Comparison of ENCODE assay signal across 15 mouse cellular contexts in genomic region chr16:35686491-35686890, GRCm38 (mm10).
DNase-seq lines count a peak whose midpoint lies in the region; ATAC-seq and TF ChIP-seq lines count a peak whose summit lies in the region.
"Had no signal": no experiment of that assay in that cellular context is flagged by ENCODE, and none has a peak within 500 bp of the region (broad histone marks: within the 10 kb centered on the region; RNA-seq: fewer than 3 reads in every experiment).

No protein-coding gene starts in this region.

- no peaks in the 10 kb centered on the region for H3K36me3 ChIP-seq in forebrain, postnatal 0 days (ENCODE audit: insufficient read depth)
- no peaks in the 10 kb centered on the region for H3K36me3 ChIP-seq in forebrain, embryonic 12.5 days (replicated peaks)
- H3K36me3 ChIP-seq in liver, embryonic 12.5 days = no peaks in the 10 kb centered on the region
- H3K36me3 ChIP-seq: heart, embryonic 15.5 days; hindbrain, embryonic 12.5 days; limb, embryonic 13.5 days had no signal

- H3K9ac ChIP-seq in forebrain, postnatal 0 days = no peak overlapping the region
- no peak overlapping the region for H3K9ac ChIP-seq in forebrain, embryonic 12.5 days
- H3K9ac ChIP-seq in liver, embryonic 12.5 days = no peak overlapping the region
- H3K9ac ChIP-seq: heart, embryonic 15.5 days; hindbrain, embryonic 12.5 days; limb, embryonic 13.5 days had no signal

- H3K27me3 ChIP-seq in forebrain, postnatal 0 days (ENCODE audit: insufficient read depth, low read length) = no peaks in the 10 kb centered on the region
- H3K27me3 ChIP-seq in forebrain, embryonic 12.5 days = no peaks in the 10 kb centered on the region
- peaks cover 11% of the 10 kb centered on the region for H3K27me3 ChIP-seq in liver, embryonic 12.5 days (replicated peaks)
- H3K27me3 ChIP-seq: heart, embryonic 15.5 days; hindbrain, embryonic 12.5 days; limb, embryonic 13.5 days had no signal

- WGBS in forebrain, postnatal 0 days = 41% methylated on average over 7 of the region's 7 CpGs
- 80% methylated on average over 7 of the region's 7 CpGs for WGBS in forebrain, embryonic 12.5 days
- 75% methylated on average over 7 of the region's 7 CpGs for whole genome bisulfite sequencing in liver, embryonic 12.5 days (ENCODE audit: insufficient replicate concordance)

- H3K9me3 ChIP-seq in forebrain, postnatal 0 days (ENCODE audit: low read length) = no peaks in the 10 kb centered on the region
- no peaks in the 10 kb centered on the region for H3K9me3 ChIP-seq in forebrain, embryonic 12.5 days
- H3K9me3 ChIP-seq in liver, embryonic 12.5 days (replicated peaks) = no peaks in the 10 kb centered on the region
- H3K9me3 ChIP-seq: heart, embryonic 15.5 days; hindbrain, embryonic 12.5 days; limb, embryonic 13.5 days had no signal

- no peak overlapping the region for H3K4me3 ChIP-seq in forebrain, postnatal 0 days (ENCODE audit: low read depth, low read length)
- H3K4me3 ChIP-seq in forebrain, embryonic 12.5 days (replicated peaks) = no peak overlapping the region
- H3K4me3 ChIP-seq in liver, embryonic 12.5 days = no peak overlapping the region
- H3K4me3 ChIP-seq: heart, embryonic 15.5 days; hindbrain, embryonic 12.5 days; limb, embryonic 13.5 days had no signal

- no peak for TF ChIP-seq POLR2A in brain, embryonic 14.5 days (IDR thresholded peaks at IDR 0.05; ENCODE audit: borderline replicate concordance, extremely low read depth, insufficient read depth, insufficient read length, poor library complexity, severe bottlenecking)

- H3K4me2 ChIP-seq in forebrain, postnatal 0 days (ENCODE audit: low read depth) = no peak overlapping the region
- H3K4me2 ChIP-seq in forebrain, embryonic 12.5 days = no peak overlapping the region
- no peak overlapping the region for H3K4me2 ChIP-seq in liver, embryonic 12.5 days
- H3K4me2 ChIP-seq: heart, embryonic 15.5 days; hindbrain, embryonic 12.5 days; limb, embryonic 13.5 days had no signal

- peak; percentile 44 for DNase-seq in forebrain, postnatal 0 days
- DNase-seq in right cerebral cortex, postnatal 10 days (ENCODE audit: low spot score in 2 of 2) = peak; percentile 48 to 56
- DNase-seq in right cerebral cortex, postnatal 36 days (ENCODE audit: low spot score in 2 of 2) = no peak
- DNase-seq in brain, embryonic 14.5 days (ENCODE audit: low read depth) = peak; percentile 62
- DNase-seq in cerebellum, postnatal 36 days = peak; percentile 58 to 62
- no peak for DNase-seq in kidney, postnatal 14 days
- DNase-seq: kidney, adult 2 months; kidney, postnatal 4 days; layer of hippocampus, postnatal 36 days; lung, adult 18-20 months had no signal

- no peak for ATAC-seq in forebrain, postnatal 0 days
- no peak for ATAC-seq in forebrain, embryonic 12.5 days (ENCODE audit: low FRiP score)
- no peak for ATAC-seq in liver, embryonic 12.5 days

- no peaks in the 10 kb centered on the region; the same call in 1 of the 2 replicates for H3K4me1 ChIP-seq in forebrain, postnatal 0 days (ENCODE audit: insufficient read depth)
- H3K4me1 ChIP-seq in forebrain, embryonic 12.5 days = peaks cover 5% of the 10 kb centered on the region; the same call in 1 of the 2 replicates
- H3K4me1 ChIP-seq in liver, embryonic 12.5 days = no peaks in the 10 kb centered on the region

- no peak overlapping the region for H3K27ac ChIP-seq in forebrain, postnatal 0 days (ENCODE audit: low read depth, low read length)
- H3K27ac ChIP-seq in forebrain, embryonic 12.5 days = no peak overlapping the region
- H3K27ac ChIP-seq in liver, embryonic 12.5 days = no peak overlapping the region
- H3K27ac ChIP-seq: heart, embryonic 15.5 days; hindbrain, embryonic 12.5 days; limb, embryonic 13.5 days had no signal

- no peak for TF ChIP-seq CTCF in forebrain, postnatal 0 days (IDR thresholded peaks at IDR 0.05; ENCODE audit: low read depth)
- no peak for TF ChIP-seq CTCF in brain, embryonic 14.5 days (IDR thresholded peaks at IDR 0.05; ENCODE audit: borderline replicate concordance, extremely low read depth, insufficient read depth, insufficient read length)

Comparison
In these comparisons a context has a peak if more than half of its experiments do, and no peak if none do; other contexts are left out.
1. DNase-seq: peak in forebrain, postnatal 0 days (single experiment), right cerebral cortex, postnatal 10 days (2 of 2), brain, embryonic 14.5 days (single experiment) and cerebellum, postnatal 36 days (2 of 2); none in right cerebral cortex, postnatal 36 days (0 of 2) and kidney, postnatal 14 days (single experiment).